Mouse (Mus musculus): Measurements from ENCODE around the gene Ankrd66. TPM values are rescaled to one million over a fixed set of nuclear protein-coding genes. Genes with fewer than 3 reads are reported as not detected.

The Ankrd66 gene
- polyA plus RNA-seq, 1 experiment from 2014 or later: 0.23 TPM

DNA sequence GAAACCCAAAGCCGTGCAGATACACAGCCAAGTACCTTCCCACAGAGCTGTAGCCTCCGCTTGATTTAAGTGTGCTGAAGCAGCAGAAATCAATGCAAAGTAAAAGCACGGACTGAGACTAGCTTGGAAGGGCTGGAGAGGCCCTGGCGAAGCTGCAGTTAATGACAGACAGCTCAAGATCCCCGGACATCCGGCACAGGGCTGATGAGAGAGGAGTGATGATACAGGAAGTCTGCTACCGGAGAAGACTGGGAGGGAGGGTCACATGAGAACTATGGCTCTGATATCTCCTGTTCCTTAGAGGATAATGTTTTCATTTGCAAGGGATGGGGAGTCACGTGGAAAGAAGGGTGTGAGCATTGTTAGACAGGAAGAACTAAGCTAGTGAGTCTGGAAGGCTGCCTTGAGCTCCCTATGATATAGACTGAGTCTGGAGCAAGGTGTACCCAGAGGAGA is 37.6 kb upstream of the Ankrd66 start:
- ATAC-seq (peak; percentile 60), DNase-seq (no peak)
- Histone ChIP-seq H3K4me3 (ENCODE audit: low read depth, low read length) (no peak overlapping the region), H3K27me3 (ENCODE audit: insufficient read depth, low read length) (no peaks in the 10 kb centered on the region), H3K9me3 (ENCODE audit: low read length) (no peaks in the 10 kb centered on the region), H3K4me2 (ENCODE audit: low read depth, low read length) (peak overlapping the region; percentile 9; the same call in 1 of the 2 replicates), H3K36me3 (replicated peaks; ENCODE audit: insufficient read depth, low read length) (no peaks in the 10 kb centered on the region), H3K9ac (replicated peaks) (peak overlapping the region; percentile 7; the same call in 1 of the 2 replicates), H3K4me1 (ENCODE audit: insufficient read depth) (peaks cover 19% of the 10 kb centered on the region), H3K27ac (ENCODE audit: low read depth) (peak overlapping the region; percentile 64)
- TF ChIP-seq CTCF (IDR thresholded peaks at IDR 0.05; ENCODE audit: low read depth) (no peak), EP300 (IDR thresholded peaks at IDR 0.05; ENCODE audit: low read depth) (no peak)
- WGBS (ENCODE audit: insufficient replicate concordance): 33% methylated on average over 8 of the region's 8 CpGs

- H3K9ac ChIP-seq (replicated peaks): no peak overlapping the region
- no peak overlapping the region for H3K4me3 ChIP-seq (ENCODE audit: low read depth, low read length)
- H3K9me3 ChIP-seq (ENCODE audit: low read length): no peaks in the 10 kb centered on the region
- H3K27me3 ChIP-seq (ENCODE audit: insufficient read depth, low read length): no peaks in the 10 kb centered on the region
- ATAC-seq (peak; percentile 15; the same call in 1 of the 2 replicates), DNase-seq (no peak)
- no peak for TF ChIP-seq EP300 (IDR thresholded peaks at IDR 0.05; ENCODE audit: low read depth)
- no peak for TF ChIP-seq CTCF (IDR thresholded peaks at IDR 0.05; ENCODE audit: low read depth)
- H3K36me3 ChIP-seq (replicated peaks; ENCODE audit: insufficient read depth, low read length): no peaks in the 10 kb centered on the region
- H3K4me1 ChIP-seq (ENCODE audit: insufficient read depth): peaks cover 19% of the 10 kb centered on the region
- WGBS (ENCODE audit: insufficient replicate concordance): 40% methylated on average over 3 of the region's 3 CpGs
- 0 out of 2 replicates have a peak overlapping the region, but pooled peaks have one; percentile 64 for H3K27ac ChIP-seq (ENCODE audit: low read depth)
- H3K4me2 ChIP-seq (ENCODE audit: low read depth, low read length): peak overlapping the region; percentile 9; the same call in 1 of the 2 replicates
Observed at GRCm38 (mm10) chr17:43580456-43580855, 37.0 kb upstream of the Ankrd66 start.

DNA sequence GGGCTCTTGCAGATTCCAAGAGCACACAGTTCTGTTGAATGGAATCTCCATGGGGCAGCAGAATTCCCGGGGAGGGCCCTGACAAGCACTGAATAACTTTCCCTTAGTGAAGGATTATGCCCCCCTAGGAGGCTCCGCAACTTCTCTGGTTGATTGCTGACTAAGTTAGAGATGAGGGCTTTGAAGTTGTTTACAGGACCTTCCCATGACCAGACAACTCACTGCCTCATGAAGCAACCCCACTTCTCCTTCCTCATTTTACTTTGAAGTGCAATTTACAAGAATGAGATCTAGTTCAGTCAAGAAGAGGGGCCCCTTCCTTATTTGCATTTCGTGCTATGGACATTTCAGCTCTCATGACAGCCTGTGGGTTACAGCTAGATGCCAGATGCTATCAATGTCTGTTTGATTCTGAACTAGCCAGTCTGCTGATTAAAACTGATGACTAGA is 30.2 kb upstream of the Ankrd66 start:
- DNase-seq (no peak), ATAC-seq (peak; percentile 45)
- H3K9me3 ChIP-seq (ENCODE audit: low read length): no peaks in the 10 kb centered on the region
- no peak overlapping the region for H3K4me2 ChIP-seq (ENCODE audit: low read depth, low read length)
- 21% methylated on average over 3 of the region's 3 CpGs for WGBS (ENCODE audit: insufficient replicate concordance)
- H3K27ac ChIP-seq (ENCODE audit: low read depth): peak overlapping the region; percentile 61
- no peak overlapping the region for H3K4me3 ChIP-seq (ENCODE audit: low read depth, low read length)
- TF ChIP-seq CTCF (IDR thresholded peaks at IDR 0.05; ENCODE audit: low read depth) (no peak), EP300 (IDR thresholded peaks at IDR 0.05; ENCODE audit: low read depth) (no peak)
- no peaks in the 10 kb centered on the region for H3K27me3 ChIP-seq (ENCODE audit: insufficient read depth, low read length)
- no peaks in the 10 kb centered on the region for H3K36me3 ChIP-seq (replicated peaks; ENCODE audit: insufficient read depth, low read length)
- H3K9ac ChIP-seq (replicated peaks): no peak overlapping the region
- peaks cover 14% of the 10 kb centered on the region; the same call in 1 of the 2 replicates for H3K4me1 ChIP-seq (ENCODE audit: insufficient read depth)

GRCm38 (mm10) chr17:43569287-43569686 is 25.8 kb upstream of the Ankrd66 start:
- TF ChIP-seq EP300 (IDR thresholded peaks at IDR 0.05; ENCODE audit: low read depth) (no peak), CTCF (IDR thresholded peaks at IDR 0.05; ENCODE audit: low read depth) (no peak)
- no peak overlapping the region for H3K9ac ChIP-seq (replicated peaks)
- peak overlapping the region; percentile 47; the same call in 1 of the 2 replicates for H3K4me3 ChIP-seq (ENCODE audit: low read depth, low read length)
- ATAC-seq (peak; percentile 53), DNase-seq (peak; percentile 46)
- peaks cover 10% of the 10 kb centered on the region; the same call in 1 of the 2 replicates for H3K4me1 ChIP-seq (ENCODE audit: insufficient read depth)
- H3K27ac ChIP-seq (ENCODE audit: low read depth): peak overlapping the region; percentile 37
- H3K4me2 ChIP-seq (ENCODE audit: low read depth, low read length): peak overlapping the region; percentile 77
- no peaks in the 10 kb centered on the region for H3K36me3 ChIP-seq (replicated peaks; ENCODE audit: insufficient read depth, low read length)
- no peaks in the 10 kb centered on the region for H3K27me3 ChIP-seq (ENCODE audit: insufficient read depth, low read length)
- 46% methylated on average over 7 of the region's 7 CpGs for WGBS (ENCODE audit: insufficient replicate concordance)
- H3K9me3 ChIP-seq (ENCODE audit: low read length): no peaks in the 10 kb centered on the region

- TF ChIP-seq EP300 (IDR thresholded peaks at IDR 0.05; ENCODE audit: low read depth): no peak
- H3K27ac ChIP-seq (ENCODE audit: low read depth): peak within 1 kb of the TSS; percentile 75
Observed at GRCm38 (mm10) chr17:43567992-43568888, 24.8 kb upstream of the Ankrd66 start, which contains the start of gene Pla2g7. Gene Pla2g7 (plus strand): TSS chr17:43568098.

GRCm38 (mm10) chr17:43567593-43567991 is 24.2 kb upstream of the Ankrd66 start:
- peak overlapping the region; percentile 77 for H3K4me2 ChIP-seq (ENCODE audit: low read depth, low read length)
- TF ChIP-seq CTCF (IDR thresholded peaks at IDR 0.05; ENCODE audit: low read depth) (no peak), EP300 (IDR thresholded peaks at IDR 0.05; ENCODE audit: low read depth) (no peak)
- ATAC-seq (no peak), DNase-seq (no peak)
- H3K4me1 ChIP-seq (ENCODE audit: insufficient read depth): 0 out of 2 replicates have a peak, but pooled peaks cover 7% of the 10 kb centered on the region
- no peaks in the 10 kb centered on the region for H3K27me3 ChIP-seq (ENCODE audit: insufficient read depth, low read length)
- peak overlapping the region; percentile 75; the same call in 1 of the 2 replicates for H3K27ac ChIP-seq (ENCODE audit: low read depth)
- H3K9ac ChIP-seq (replicated peaks): no peak overlapping the region
- WGBS (ENCODE audit: insufficient replicate concordance): 27% methylated on average over 12 of the region's 12 CpGs
- peak overlapping the region; percentile 47 for H3K4me3 ChIP-seq (ENCODE audit: low read depth, low read length)
- no peaks in the 10 kb centered on the region for H3K36me3 ChIP-seq (replicated peaks; ENCODE audit: insufficient read depth, low read length)
- H3K9me3 ChIP-seq (ENCODE audit: low read length): no peaks in the 10 kb centered on the region

More at GRCm38 (mm10) chr17:43567992-43568888, 24.8 kb upstream of the Ankrd66 start, which contains the start of gene Pla2g7:
- Histone ChIP-seq H3K9me3 (ENCODE audit: low read length) (no peaks in the 10 kb centered on the region), H3K27me3 (ENCODE audit: insufficient read depth, low read length) (no peaks in the 10 kb centered on the region), H3K4me3 (ENCODE audit: low read depth, low read length) (peak within 1 kb of the TSS; percentile 47), H3K4me2 (ENCODE audit: low read depth, low read length) (peak within 1 kb of the TSS; percentile 77), H3K36me3 (replicated peaks; ENCODE audit: insufficient read depth, low read length) (no peaks in the 10 kb centered on the region), H3K9ac (replicated peaks) (peak within 1 kb of the TSS; percentile 51), H3K4me1 (ENCODE audit: insufficient read depth) (0 out of 2 replicates have a peak, but pooled peaks cover 7% of the 10 kb centered on the region)
- peak; percentile 83 for ATAC-seq
- peak; percentile 61 for DNase-seq
- 3% methylated on average over 34 of the region's 34 CpGs for WGBS (ENCODE audit: insufficient replicate concordance)

Measured in liver, postnatal 0 days (tissue).